Mouse (Mus musculus) forebrain, embryonic 13.5 days (tissue): ENCODE data around the gene Ccdc36. TPM values are rescaled to one million over a fixed set of nuclear protein-coding genes. Genes with fewer than 3 reads are reported as not detected.

ENCODE experiments used
- ATAC-seq: fragments of 200-750 bp; cut with Nextera tagmentation; 2 replicates; pipeline ENCODE4 v1.8.0; 2017
- H3K27ac ChIP-seq: fragments of 300-500 bp; sonication (generic); 2 replicates; pipeline ENCODE4 v1.5.1; 2015; ENCODE audit warnings: inconsistent platforms, mild to moderate bottlenecking, moderate library complexity
- H3K27me3 ChIP-seq: fragments of 300-500 bp; sonication (generic); 2 replicates; pipeline ENCODE4 v1.6.1; 2015; ENCODE audit warnings: mild to moderate bottlenecking, inconsistent platforms
- H3K36me3 ChIP-seq: fragments of 300-500 bp; sonication (generic); 2 replicates; pipeline ENCODE4 v1.6.1; 2015; ENCODE audit warnings: mild to moderate bottlenecking, inconsistent platforms; ENCODE audit not compliant: poor library complexity, severe bottlenecking
- H3K4me1 ChIP-seq: fragments of 300-500 bp; sonication (generic); 2 replicates; pipeline ENCODE4 v1.6.1; 2015; ENCODE audit warnings: inconsistent platforms
- H3K4me2 ChIP-seq: fragments of 300-500 bp; sonication (generic); 2 replicates; pipeline ENCODE4 v1.6.1; 2015; ENCODE audit warnings: inconsistent platforms, mild to moderate bottlenecking, moderate library complexity
- H3K4me3 ChIP-seq: fragments of 300-500 bp; sonication (generic); 2 replicates; pipeline ENCODE4 v1.5.1; 2015; ENCODE audit warnings: mild to moderate bottlenecking, inconsistent platforms
- H3K9ac ChIP-seq: fragments of 300-500 bp; sonication (generic); 2 replicates; pipeline ENCODE4 v1.6.1; 2015; ENCODE audit warnings: mild to moderate bottlenecking, inconsistent platforms
- H3K9me3 ChIP-seq: fragments of 300-500 bp; sonication (generic); replicated peaks from 2 replicates; pipeline ENCODE4 v1.6.1; 2016; ENCODE audit warnings: inconsistent platforms
- WGBS: fragments of 180-500 bp; shearing (Covaris S2); methylation state at CpG from one replicate; pipeline ENCODE4 v1.1.7; 2015; 5-methylcytosine and 5-hydroxymethylcytosine counted together
- polyA plus RNA-seq: library from polyadenylated mRNA; unstranded; fragments of >200 nt; fragmentation: Nextera tagmentation; extraction: Ambion mirVana; gene quantifications from 2 replicates; pipeline ENCODE4 v1.2.1, GENCODE M21; 2015

The Ccdc36 gene
- polyA plus RNA-seq, 1 experiment from 2014 or later = 1.2 TPM

DNA sequence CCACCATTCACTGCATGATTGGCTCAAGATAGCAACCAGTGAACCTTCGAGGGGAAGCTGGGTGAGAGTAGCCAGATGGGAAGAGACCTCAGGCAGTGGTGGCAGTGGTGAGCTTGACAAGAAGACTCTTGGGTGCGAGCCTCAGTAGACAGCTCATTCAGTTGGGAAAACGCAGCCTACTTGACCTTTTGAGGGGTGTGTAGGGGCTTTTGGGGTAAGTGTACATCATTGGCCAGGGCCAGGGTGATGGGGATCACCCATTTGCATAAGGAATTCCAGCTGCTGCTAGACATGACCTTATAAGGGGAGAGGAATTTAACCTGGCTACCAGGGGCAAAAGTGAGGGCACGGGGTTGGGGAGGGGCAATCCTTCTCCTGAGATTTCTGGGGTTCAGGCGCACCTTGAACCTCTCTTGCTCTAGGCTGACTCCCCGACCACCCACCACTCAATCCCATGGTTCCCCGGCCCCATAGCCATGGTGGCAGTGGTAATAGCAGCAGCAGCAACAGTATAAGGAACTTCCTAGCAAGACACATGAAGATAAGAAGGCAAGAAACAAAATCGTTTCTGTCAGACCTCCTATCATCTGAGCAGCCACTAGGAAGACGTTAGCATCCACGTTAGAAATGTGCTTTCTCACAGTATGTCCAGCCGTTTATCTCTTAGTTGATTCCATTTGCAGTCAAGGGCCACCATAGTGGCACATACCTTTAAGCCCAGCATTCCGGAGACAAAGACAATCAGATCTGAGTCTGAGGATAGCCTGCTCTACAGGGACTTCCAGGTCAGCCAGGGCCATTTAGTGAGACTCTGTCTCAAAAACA is 27.7 kb upstream of the Ccdc36 start:
- H3K9me3 ChIP-seq = no peaks in the 10 kb centered on the region
- no peak for ATAC-seq
- no peaks in the 10 kb centered on the region for H3K36me3 ChIP-seq
- H3K27ac ChIP-seq = no peak overlapping the region
- no peak overlapping the region for H3K4me3 ChIP-seq
- H3K4me1 ChIP-seq = peaks cover 35% of the 10 kb centered on the region
- H3K27me3 ChIP-seq = no peaks in the 10 kb centered on the region
- H3K9ac ChIP-seq = no peak overlapping the region
- 78% methylated on average over 12 of the region's 12 CpGs for WGBS
- no peak overlapping the region for H3K4me2 ChIP-seq

DNA sequence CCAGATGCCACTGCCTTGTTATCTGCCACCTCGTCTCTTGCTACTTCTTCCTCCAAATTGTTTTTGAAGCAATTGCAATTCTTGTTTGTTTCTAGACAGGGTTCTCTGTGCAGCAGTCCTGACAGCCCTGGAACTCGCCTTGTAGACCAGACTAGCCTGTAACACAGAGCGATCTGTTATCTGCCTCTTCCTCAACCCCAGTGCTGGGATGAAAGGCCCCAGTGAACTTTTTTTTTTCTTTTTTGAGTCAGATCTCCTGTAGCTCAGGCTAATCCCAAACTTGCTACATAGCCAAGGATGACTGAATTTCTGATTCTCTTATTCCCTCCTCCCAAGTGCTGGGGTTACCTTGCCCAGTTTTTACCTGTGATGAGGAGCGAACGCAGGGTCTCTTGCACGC is 26.1 kb upstream of the Ccdc36 start:
- no peak overlapping the region for H3K27ac ChIP-seq
- ATAC-seq = no peak
- no peaks in the 10 kb centered on the region for H3K36me3 ChIP-seq
- H3K27me3 ChIP-seq = no peaks in the 10 kb centered on the region
- 85% methylated on average over 6 of the region's 6 CpGs for WGBS
- no peaks in the 10 kb centered on the region for H3K9me3 ChIP-seq
- H3K4me3 ChIP-seq = no peak overlapping the region
- H3K4me2 ChIP-seq = no peak overlapping the region
- H3K4me1 ChIP-seq = peaks cover 45% of the 10 kb centered on the region
- H3K9ac ChIP-seq = no peak overlapping the region

DNA sequence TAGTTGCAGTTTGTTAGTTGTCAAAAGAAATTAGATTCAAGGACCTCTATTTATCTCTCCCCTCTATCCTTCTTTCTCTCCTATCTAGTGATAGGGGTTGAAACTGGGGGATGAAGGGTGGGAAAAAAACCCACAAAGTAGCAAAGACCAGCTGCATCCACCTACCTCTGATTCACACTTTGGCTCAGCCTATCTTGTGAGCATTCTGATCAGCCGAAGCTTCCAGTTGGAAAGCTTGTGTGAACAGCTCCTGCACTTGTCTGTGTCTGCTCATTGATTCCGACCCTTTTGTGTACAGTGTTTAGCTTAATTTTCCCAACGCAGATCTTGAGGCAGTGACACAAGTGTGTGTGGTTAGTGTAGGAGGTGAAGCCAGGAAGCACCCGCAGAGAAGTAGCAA is 25.2 kb upstream of the Ccdc36 start:
- H3K27ac ChIP-seq = peak overlapping the region; percentile 96

DNA sequence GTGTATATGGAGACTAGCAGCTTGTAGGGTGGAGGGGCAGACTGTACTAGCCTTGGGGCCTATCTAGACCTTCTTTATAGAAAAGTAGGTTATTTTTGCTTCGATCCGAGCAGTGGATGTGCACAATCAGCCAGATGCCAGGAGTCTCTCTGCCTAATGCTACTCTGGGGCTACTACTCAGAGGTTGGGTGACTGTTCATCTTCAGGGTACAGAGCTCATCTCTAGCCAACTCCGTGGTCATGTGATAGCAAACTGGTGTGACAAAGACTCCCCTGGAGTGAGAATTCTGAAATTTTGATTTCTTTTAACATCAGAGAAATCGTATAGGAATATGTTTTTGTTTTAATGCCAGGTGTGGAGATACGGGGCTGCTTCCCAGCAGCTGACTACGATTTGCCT is 24.6 kb upstream of the Ccdc36 start:
- 43% methylated on average over 6 of the region's 6 CpGs for WGBS
- peak overlapping the region; percentile 96 for H3K27ac ChIP-seq
- H3K4me3 ChIP-seq = peak overlapping the region; percentile 62
- peak overlapping the region; percentile 81 for H3K9ac ChIP-seq
- peaks cover 52% of the 10 kb centered on the region for H3K4me1 ChIP-seq
- H3K4me2 ChIP-seq = peak overlapping the region; percentile 85
- peaks cover 12% of the 10 kb centered on the region for H3K36me3 ChIP-seq
- no peak; the same call in 1 of the 2 replicates for ATAC-seq
- no peaks in the 10 kb centered on the region for H3K9me3 ChIP-seq
- no peaks in the 10 kb centered on the region for H3K27me3 ChIP-seq

More for the DNA sequence above, 25.2 kb upstream of the Ccdc36 start:
- Histone ChIP-seq H3K4me3 (no peak overlapping the region), H3K9me3 (no peaks in the 10 kb centered on the region), H3K36me3 (peaks cover 7% of the 10 kb centered on the region), H3K4me1 (peaks cover 52% of the 10 kb centered on the region), H3K27me3 (no peaks in the 10 kb centered on the region), H3K9ac (peak overlapping the region; percentile 27; the same call in 1 of the 2 replicates), H3K4me2 (peak overlapping the region; percentile 85; the same call in 1 of the 2 replicates)
- 83% methylated on average over 4 of the region's 4 CpGs for WGBS
- no peak for ATAC-seq

DNA sequence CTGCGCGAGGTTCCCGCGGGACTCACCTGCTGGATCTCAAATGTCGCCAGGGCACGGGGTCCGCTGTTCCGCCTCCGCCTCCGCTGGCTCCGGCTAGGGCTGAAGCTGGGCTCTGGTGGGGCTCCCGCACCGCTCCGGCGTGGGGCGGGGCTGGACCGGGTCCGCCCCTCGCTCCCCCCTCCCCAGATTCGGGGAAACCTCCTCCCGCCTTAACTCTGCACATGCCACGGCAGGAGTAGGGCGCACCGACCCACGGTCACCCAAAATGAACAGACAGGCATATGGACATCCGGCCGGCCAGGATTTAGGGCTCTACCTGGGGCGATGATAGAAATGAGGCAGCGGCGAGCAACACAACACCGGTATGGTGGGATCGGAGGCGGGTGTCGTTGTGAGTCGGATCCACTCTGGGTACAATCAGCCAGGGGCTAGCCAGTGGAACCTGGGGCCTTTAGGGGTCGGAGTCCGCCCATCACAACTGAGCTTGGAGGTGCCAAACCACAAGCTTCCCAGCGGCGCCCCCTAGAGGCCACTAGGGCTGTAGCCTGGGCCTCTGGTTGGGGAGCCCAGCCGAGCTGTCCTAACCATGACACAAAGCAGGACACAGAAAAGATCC is 24.1 kb upstream of the Ccdc36 start:
- peak; percentile 79 for ATAC-seq
- no peaks in the 10 kb centered on the region for H3K27me3 ChIP-seq
- WGBS = under 1% methylated on average over 40 of the region's 40 CpGs

DNA sequence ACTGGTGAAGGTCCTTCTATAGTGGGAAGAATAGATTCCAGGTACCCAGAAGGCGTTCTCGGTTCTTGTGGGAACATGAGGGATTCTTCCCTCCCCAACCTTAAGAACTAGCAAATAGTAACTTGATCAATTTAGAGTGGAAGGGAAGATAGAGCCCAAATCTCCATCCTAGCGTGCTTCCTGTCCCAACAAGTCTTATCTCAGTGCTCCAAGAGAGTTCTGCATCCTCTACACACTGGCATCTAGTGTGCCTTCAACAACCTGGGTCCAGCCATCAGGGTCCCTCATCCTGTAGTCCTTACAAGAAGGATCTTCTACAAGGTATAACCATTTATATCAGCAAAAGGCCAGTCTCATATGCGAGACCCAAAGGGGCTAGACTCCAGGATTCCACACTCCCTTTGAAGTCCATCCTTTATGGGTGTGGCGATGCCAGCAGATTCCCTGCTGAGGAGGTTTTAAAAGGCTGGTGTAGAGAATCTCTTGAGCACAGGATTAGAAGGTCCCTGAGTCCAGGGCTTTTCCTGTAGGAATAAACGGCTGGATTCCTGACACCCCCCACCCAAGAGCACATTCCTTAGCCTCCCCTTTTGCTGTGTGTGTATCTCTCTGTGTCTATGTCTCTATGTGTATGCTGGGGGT is 23.4 kb upstream of the Ccdc36 start:
- peak overlapping the region; percentile 96 for H3K27ac ChIP-seq
- no peaks in the 10 kb centered on the region for H3K9me3 ChIP-seq
- peak overlapping the region; percentile 81 for H3K9ac ChIP-seq
- H3K4me3 ChIP-seq = peak overlapping the region; percentile 62
- 47% methylated on average over 6 of the region's 6 CpGs for WGBS
- no peaks in the 10 kb centered on the region for H3K27me3 ChIP-seq
- ATAC-seq = no peak
- peak overlapping the region; percentile 85 for H3K4me2 ChIP-seq
- peaks cover 20% of the 10 kb centered on the region for H3K36me3 ChIP-seq
- peaks cover 52% of the 10 kb centered on the region for H3K4me1 ChIP-seq

More for the DNA sequence above, 24.1 kb upstream of the Ccdc36 start:
- Histone ChIP-seq H3K36me3 (peaks cover 17% of the 10 kb centered on the region), H3K27ac (peak overlapping the region; percentile 96), H3K4me3 (peak overlapping the region; percentile 62), H3K4me2 (peak overlapping the region; percentile 85), H3K9ac (peak overlapping the region; percentile 81), H3K4me1 (peaks cover 52% of the 10 kb centered on the region), H3K9me3 (no peaks in the 10 kb centered on the region)

DNA sequence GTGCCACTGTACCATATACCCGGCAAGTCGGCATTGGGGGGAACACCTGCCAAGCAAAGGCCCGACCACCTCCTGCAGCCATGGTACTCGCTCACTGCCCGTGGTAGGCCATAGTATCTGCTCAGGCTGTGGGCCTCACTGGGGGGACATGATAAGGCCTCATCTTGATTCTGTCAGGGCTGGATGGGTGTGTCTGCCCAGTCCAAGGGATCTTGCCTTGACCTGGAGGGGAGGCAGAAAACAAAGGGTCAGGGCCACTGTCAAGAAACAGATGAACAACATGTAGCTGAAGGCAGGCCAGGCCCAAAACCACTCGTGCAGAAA is 22.8 kb upstream of the Ccdc36 start:
- Histone ChIP-seq H3K9me3 (no peaks in the 10 kb centered on the region), H3K4me2 (peak overlapping the region; percentile 85), H3K4me1 (peaks cover 52% of the 10 kb centered on the region), H3K36me3 (peaks cover 20% of the 10 kb centered on the region), H3K27me3 (no peaks in the 10 kb centered on the region), H3K4me3 (peak overlapping the region; percentile 62), H3K9ac (peak overlapping the region; percentile 81), H3K27ac (peak overlapping the region; percentile 96)
- ATAC-seq = no peak
- 79% methylated on average over 6 of the region's 6 CpGs for WGBS

DNA sequence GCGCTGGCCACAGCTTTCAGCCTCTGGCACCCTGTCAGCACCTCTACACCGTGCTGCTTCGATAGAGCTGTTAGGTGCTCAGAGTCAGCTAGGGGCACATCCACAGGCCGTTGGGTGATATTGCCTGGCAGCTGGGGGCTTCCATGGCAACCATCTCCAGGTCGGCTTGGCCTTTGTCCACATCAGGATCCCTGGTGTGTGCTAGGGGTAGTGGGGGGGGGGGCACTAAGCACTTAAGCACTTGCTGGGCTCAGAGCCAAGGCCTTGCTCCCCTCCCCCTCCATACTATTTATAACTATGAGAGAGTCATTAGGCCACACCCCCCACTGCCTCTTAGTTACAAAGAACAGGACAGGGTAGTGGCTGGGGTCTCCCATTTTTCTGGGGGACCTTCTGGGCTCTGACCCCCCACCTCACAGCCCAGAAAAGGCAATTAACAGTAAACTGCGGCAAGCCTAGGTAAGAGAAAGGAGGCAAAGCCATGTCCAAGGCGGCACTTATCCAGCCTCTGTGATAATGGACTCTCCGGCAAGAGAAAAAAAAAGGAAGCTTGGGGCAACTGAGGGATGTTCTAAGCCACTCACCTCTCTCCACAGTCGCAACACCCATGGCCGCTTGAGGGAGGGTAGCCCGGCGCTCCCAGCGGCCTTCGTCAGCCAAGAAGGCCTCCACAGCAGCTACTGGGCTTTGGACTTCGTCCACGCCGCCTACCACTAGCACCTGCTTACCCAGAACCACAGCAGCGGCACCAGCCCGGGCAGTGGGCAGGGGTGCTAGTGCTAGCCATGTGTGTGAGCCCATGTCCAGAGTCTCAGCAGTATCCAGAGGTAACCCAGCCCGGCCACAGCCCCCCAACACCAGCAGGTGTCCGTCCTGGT is 22.2 kb upstream of the Ccdc36 start:
- peak; percentile 52; the same call in 1 of the 2 replicates for ATAC-seq
- H3K4me1 ChIP-seq = peaks cover 52% of the 10 kb centered on the region
- peaks cover 20% of the 10 kb centered on the region for H3K36me3 ChIP-seq
- peak overlapping the region; percentile 81 for H3K9ac ChIP-seq
- peak overlapping the region; percentile 62 for H3K4me3 ChIP-seq
- peak overlapping the region; percentile 96 for H3K27ac ChIP-seq
- 45% methylated on average over 21 of the region's 21 CpGs for WGBS
- H3K27me3 ChIP-seq = no peaks in the 10 kb centered on the region
- H3K9me3 ChIP-seq = no peaks in the 10 kb centered on the region
- peak overlapping the region; percentile 85 for H3K4me2 ChIP-seq

DNA sequence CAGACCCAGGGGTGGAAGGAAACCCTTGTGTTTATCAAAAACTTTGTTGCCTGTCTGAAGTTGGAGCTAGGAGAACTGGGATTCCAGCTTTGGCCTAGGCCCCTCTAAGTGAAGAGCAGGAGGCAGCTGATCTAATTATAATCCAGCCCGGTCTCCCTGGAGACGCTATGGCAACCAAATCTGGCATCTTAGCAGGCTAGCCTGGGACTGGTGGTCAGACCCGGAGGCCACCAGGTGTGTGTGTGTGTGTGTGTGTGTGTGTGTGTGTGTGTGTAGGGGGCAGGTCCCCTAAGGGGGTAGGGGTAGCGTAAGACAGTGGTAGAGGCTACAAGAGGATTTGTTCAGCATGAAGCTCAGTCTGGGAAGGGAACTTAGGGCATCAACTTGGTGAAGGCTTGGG is 21.6 kb upstream of the Ccdc36 start:
- ATAC-seq = peak; percentile 70
- no peaks in the 10 kb centered on the region for H3K27me3 ChIP-seq
- peak overlapping the region; percentile 85 for H3K4me2 ChIP-seq
- H3K27ac ChIP-seq = peak overlapping the region; percentile 96
- H3K9ac ChIP-seq = peak overlapping the region; percentile 81
- peak overlapping the region; percentile 62 for H3K4me3 ChIP-seq
- no peaks in the 10 kb centered on the region for H3K9me3 ChIP-seq
- 15% methylated on average over 4 of the region's 4 CpGs for WGBS
- H3K36me3 ChIP-seq = peaks cover 20% of the 10 kb centered on the region
- peaks cover 52% of the 10 kb centered on the region for H3K4me1 ChIP-seq

DNA sequence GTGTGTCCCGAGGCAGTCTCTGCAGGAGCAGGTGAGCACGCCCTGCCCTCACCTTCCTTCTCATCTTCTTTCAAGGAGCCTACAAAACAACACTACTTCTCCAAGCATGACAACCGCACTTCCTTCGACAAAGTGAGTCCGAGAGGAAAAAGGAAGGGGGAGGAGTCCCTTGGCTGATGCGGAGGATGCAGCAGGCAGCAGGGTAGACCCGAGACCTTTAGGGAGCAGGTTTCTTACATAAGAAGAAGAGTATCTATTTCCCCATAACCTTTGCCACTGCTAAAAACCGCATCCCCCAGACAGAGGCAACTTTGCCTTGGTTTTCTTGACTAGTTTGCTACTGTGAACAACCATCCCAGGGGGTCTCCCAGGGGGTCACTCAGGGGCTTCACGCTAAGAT is 16.8 kb upstream of the Ccdc36 start:
- no peak for ATAC-seq
- H3K9ac ChIP-seq = no peak overlapping the region
- no peaks in the 10 kb centered on the region for H3K9me3 ChIP-seq
- no peak overlapping the region for H3K27ac ChIP-seq
- WGBS = 73% methylated on average over 9 of the region's 9 CpGs
- H3K36me3 ChIP-seq = peaks cover 20% of the 10 kb centered on the region
- no peaks in the 10 kb centered on the region for H3K27me3 ChIP-seq
- H3K4me3 ChIP-seq = no peak overlapping the region
- H3K4me2 ChIP-seq = no peak overlapping the region
- peaks cover 15% of the 10 kb centered on the region for H3K4me1 ChIP-seq

DNA sequence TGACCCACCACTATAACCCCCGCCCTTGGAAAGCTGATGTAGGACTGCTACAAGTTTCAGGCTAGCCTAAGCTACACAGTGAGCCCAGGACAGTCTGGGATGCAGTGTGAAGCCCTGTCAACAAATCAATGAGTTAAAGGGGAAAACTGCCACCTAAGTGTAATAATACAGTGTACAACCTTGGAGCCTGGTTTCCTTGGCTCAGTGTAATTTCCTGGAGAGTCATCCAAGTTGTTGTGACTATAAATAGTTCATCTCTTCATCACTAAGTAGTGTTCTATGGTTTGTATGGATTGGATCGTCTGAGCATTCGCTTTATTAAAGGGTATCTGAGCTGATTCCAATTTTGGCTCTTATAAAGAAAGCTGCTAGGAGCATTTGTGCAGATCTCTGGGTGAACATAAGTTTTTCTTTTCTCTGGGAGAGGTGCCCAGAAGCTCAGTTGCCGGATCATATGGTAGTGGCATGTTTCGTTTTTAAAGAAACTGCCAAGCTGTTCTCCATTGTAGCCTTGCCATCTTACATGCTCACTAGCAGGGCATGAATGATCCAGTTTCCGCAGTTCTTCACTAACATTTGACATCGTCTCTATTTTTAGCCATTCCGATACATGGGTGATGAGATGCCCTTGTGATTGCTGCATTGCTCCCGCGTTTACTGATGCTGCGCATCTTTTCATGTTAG is 13.1 kb upstream of the Ccdc36 start:
- H3K36me3 ChIP-seq = no peaks in the 10 kb centered on the region

More for the DNA sequence above, 13.1 kb upstream of the Ccdc36 start:
- Histone ChIP-seq H3K9me3 (no peaks in the 10 kb centered on the region), H3K4me3 (no peak overlapping the region), H3K9ac (no peak overlapping the region), H3K27ac (no peak overlapping the region), H3K4me2 (no peak overlapping the region), H3K4me1 (no peaks in the 10 kb centered on the region), H3K27me3 (no peaks in the 10 kb centered on the region)
- ATAC-seq = peak; percentile 68; the same call in 1 of the 2 replicates
- 85% methylated on average over 11 of the region's 11 CpGs for WGBS
